ENCODE assay signal across 16 mouse cellular contexts in the genomic region with DNA sequence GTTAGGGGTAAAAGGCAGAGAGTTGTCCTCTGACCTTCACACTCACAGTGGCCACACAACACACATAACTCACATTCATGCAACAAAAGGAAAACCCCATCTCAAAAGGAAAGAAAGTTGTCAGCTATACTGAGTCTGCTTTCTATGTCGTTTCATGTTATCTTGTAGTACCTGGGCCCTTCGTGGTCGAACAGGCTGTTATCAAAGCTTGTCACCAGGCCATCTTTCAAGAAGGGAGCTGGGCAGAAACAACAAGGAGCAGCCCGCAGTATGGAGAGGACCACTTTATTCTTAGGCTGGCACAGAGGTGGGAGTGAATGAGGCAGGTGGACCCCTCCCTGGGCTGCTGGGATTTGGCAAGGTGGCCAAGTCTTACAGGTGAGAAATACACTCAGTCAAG. TPM values are rescaled to one million over a fixed set of nuclear protein-coding genes. Genes with fewer than 3 reads are reported as not detected.
DNase-seq lines count a peak whose midpoint lies in the region; ATAC-seq and TF ChIP-seq lines count a peak whose summit lies in the region.
"Had no signal": no experiment of that assay in that cellular context is flagged by ENCODE, and none has a peak within 500 bp of the region (broad histone marks: within the 10 kb centered on the region; RNA-seq: fewer than 3 reads in every experiment).

No protein-coding gene starts in this region.

- WGBS in liver, embryonic 14.5 days (ENCODE audit: insufficient replicate concordance): 16% methylated on average over 4 of the region's 4 CpGs

- no peak for TF ChIP-seq CTCF in liver, embryonic 14.5 days (IDR thresholded peaks at IDR 0.05; ENCODE audit: low read depth)

- peak overlapping the region; percentile 10 to 31; a peak in 2 of 4 replicates for H3K4me3 ChIP-seq in liver, embryonic 14.5 days (ENCODE audit: insufficient read depth in 1 of 2, low read depth in 2 of 2, low read length in 2 of 2)
- H3K4me3 ChIP-seq: forebrain, embryonic 15.5 days; hindbrain, embryonic 12.5 days; intestine, embryonic 15.5 days; limb, embryonic 12.5 days; lung, embryonic 15.5 days had no signal

- peak overlapping the region; percentile 75 for H3K9ac ChIP-seq in liver, embryonic 14.5 days (replicated peaks)
- H3K9ac ChIP-seq: forebrain, embryonic 15.5 days; hindbrain, embryonic 12.5 days; intestine, embryonic 15.5 days; limb, embryonic 12.5 days; lung, embryonic 15.5 days had no signal

- peak overlapping the region; percentile 71 for H3K4me2 ChIP-seq in liver, embryonic 14.5 days (ENCODE audit: low read depth)
- H3K4me2 ChIP-seq: forebrain, embryonic 15.5 days; hindbrain, embryonic 12.5 days; intestine, embryonic 15.5 days; limb, embryonic 12.5 days; lung, embryonic 15.5 days had no signal

- peak overlapping the region; percentile 96 for H3K27ac ChIP-seq in liver, embryonic 14.5 days
- H3K27ac ChIP-seq: forebrain, embryonic 15.5 days; hindbrain, embryonic 12.5 days; intestine, embryonic 15.5 days; limb, embryonic 12.5 days; lung, embryonic 15.5 days; macrophage had no signal

- peak; percentile 94 for TF ChIP-seq EP300 in liver, embryonic 14.5 days (IDR thresholded peaks at IDR 0.05; ENCODE audit: low read depth)

- DNase-seq in spleen, postnatal 10 days (ENCODE audit: low spot score in 2 of 2): peak; percentile 48 to 50
- DNase-seq in spleen, adult 12 weeks (ENCODE audit: low spot score): no peak
- DNase-seq in liver, embryonic 14.5 days (ENCODE audit: low read depth in 3 of 3, low spot score in 3 of 3): peak; percentile 76 to 82 (median 81)
- no peak for DNase-seq in gastrocnemius, postnatal 4 days (ENCODE audit: low spot score in 2 of 2)
- DNase-seq in left cerebral cortex, postnatal 4 days: no peak
- DNase-seq: adrenal gland, adult 2 months; retina, postnatal 1 day; right cerebral cortex, postnatal 4 days had no signal

- peak; percentile 74 for ATAC-seq in erythroblast, adult 5-6 weeks (replicated peaks; ENCODE audit: low FRiP score, poor library complexity, severe bottlenecking)
- peak; percentile 82 for ATAC-seq in liver, embryonic 14.5 days (ENCODE audit: insufficient read depth)
- ATAC-seq in monocyte, adult 5-6 weeks (replicated peaks; ENCODE audit: insufficient number of reproducible peaks, low FRiP score, low TSS enrichment, poor library complexity, severe bottlenecking): no peak
- ATAC-seq: forebrain, embryonic 15.5 days had no signal

- no peaks in the 10 kb centered on the region for H3K27me3 ChIP-seq in liver, embryonic 14.5 days (ENCODE audit: control insufficient read depth, insufficient read depth, low read length)
- H3K27me3 ChIP-seq: forebrain, embryonic 15.5 days; hindbrain, embryonic 12.5 days; intestine, embryonic 15.5 days; limb, embryonic 12.5 days; lung, embryonic 15.5 days had no signal

- no peaks in the 10 kb centered on the region for H3K9me3 ChIP-seq in liver, embryonic 14.5 days (ENCODE audit: control insufficient read depth, low read length)
- H3K9me3 ChIP-seq: forebrain, embryonic 15.5 days; hindbrain, embryonic 12.5 days; intestine, embryonic 15.5 days; limb, embryonic 12.5 days; lung, embryonic 15.5 days had no signal

- intact Hi-C loops in left cerebral cortex, postnatal 4 days (cut with DNase I): loop anchor here (5.0 kb wide), 1 partner anchor 108 kb away; a partner anchor contains a TSS

- peaks cover 27% of the 10 kb centered on the region for H3K36me3 ChIP-seq in liver, embryonic 14.5 days (replicated peaks; ENCODE audit: control insufficient read depth, insufficient read depth, low read depth)

- H3K4me1 ChIP-seq in liver, embryonic 14.5 days (replicated peaks; ENCODE audit: control insufficient read depth in 2 of 2, insufficient read depth in 2 of 2, low read length in 1 of 2): peaks cover 25 to 28% of the 10 kb centered on the region in 2 experiments
- H3K4me1 ChIP-seq: forebrain, embryonic 15.5 days; hindbrain, embryonic 12.5 days; intestine, embryonic 15.5 days; limb, embryonic 12.5 days; lung, embryonic 15.5 days had no signal

RNA-seq across cellular contexts. Expression of a gene that starts 7.1 kb away (rescaled TPM):
- 40.2 and 47.4 TPM in 2 replicates for total RNA-seq in erythroblast, adult 5-6 weeks (2015; ENCODE audit: low replicate concordance)
- 28.4 and 40.8 TPM in 2 replicates for total RNA-seq in erythroblast, adult 5-6 weeks (2017; ENCODE audit: low replicate concordance)
- polyA plus RNA-seq in liver, embryonic 14.5 days (2012; rRNA removed): 59.7 and 69.1 TPM in 2 replicates
- 58.7 and 74.3 TPM in 2 replicates for polyA plus RNA-seq in liver, embryonic 14.5 days (2014; fragmentation: Nextera tagmentation; extraction: Ambion mirVana)
- 100 to 1,000 TPM; 170 to 176 TPM for total RNA-seq in gastrocnemius, postnatal 4 days (2021)
- total RNA-seq in monocyte, adult 5-6 weeks (2017): 56.7 to 115 TPM (median 94.0 TPM) in 3 replicates
- 10 to 100 TPM; 61.6 to 67.1 TPM for total RNA-seq in left cerebral cortex, postnatal 4 days (2021)

RNA-seq across cellular contexts. Expression of a gene that starts 16.8 kb away (rescaled TPM):
- 13.4 and 25.6 TPM in 2 replicates for total RNA-seq in erythroblast, adult 5-6 weeks (2015; ENCODE audit: low replicate concordance)
- 11.0 and 18.2 TPM in 2 replicates for total RNA-seq in erythroblast, adult 5-6 weeks (2017; ENCODE audit: low replicate concordance)
- polyA plus RNA-seq in liver, embryonic 14.5 days (2012; rRNA removed): 13.0 and 15.8 TPM in 2 replicates
- 14.2 and 16.0 TPM in 2 replicates for polyA plus RNA-seq in liver, embryonic 14.5 days (2014; fragmentation: Nextera tagmentation; extraction: Ambion mirVana)
- total RNA-seq in gastrocnemius, postnatal 4 days (2021): 10 to 100 TPM; 24.0 to 25.4 TPM
- 57.4 to 129 TPM (median 87.2 TPM) in 3 replicates for total RNA-seq in monocyte, adult 5-6 weeks (2017)
- 10 to 100 TPM; 52.0 to 52.1 TPM for total RNA-seq in left cerebral cortex, postnatal 4 days (2021)

RNA-seq across cellular contexts. Expression of a gene that starts 17.0 kb away (rescaled TPM):
- 8.6 and 9.8 TPM in 2 replicates for total RNA-seq in erythroblast, adult 5-6 weeks (2015; ENCODE audit: low replicate concordance)
- total RNA-seq in erythroblast, adult 5-6 weeks (2017; ENCODE audit: low replicate concordance): 1.3 and 2.2 TPM in 2 replicates
- 9.9 and 11.3 TPM in 2 replicates for polyA plus RNA-seq in liver, embryonic 14.5 days (2012; rRNA removed)
- polyA plus RNA-seq in liver, embryonic 14.5 days (2014; fragmentation: Nextera tagmentation; extraction: Ambion mirVana): 4.0 and 6.0 TPM in 2 replicates
- total RNA-seq in gastrocnemius, postnatal 4 days (2021): 1 to 10 TPM; 8.3 to 8.4 TPM
- total RNA-seq in monocyte, adult 5-6 weeks (2017): 10.6 to 17.9 TPM (median 17.1 TPM) in 3 replicates
- total RNA-seq in left cerebral cortex, postnatal 4 days (2021): 10 to 100 TPM; 46.3 to 53.6 TPM

RNA-seq across cellular contexts. Expression of a gene that starts 28.1 kb away (rescaled TPM):
- total RNA-seq in erythroblast, adult 5-6 weeks (2015; ENCODE audit: low replicate concordance): 5.6 and 6.1 TPM in 2 replicates
- total RNA-seq in erythroblast, adult 5-6 weeks (2017; ENCODE audit: low replicate concordance): 5.6 and 11.4 TPM in 2 replicates
- polyA plus RNA-seq in liver, embryonic 14.5 days (2012; rRNA removed): 8.2 and 11.3 TPM in 2 replicates
- 8.6 and 12.0 TPM in 2 replicates for polyA plus RNA-seq in liver, embryonic 14.5 days (2014; fragmentation: Nextera tagmentation; extraction: Ambion mirVana)
- 10 to 100 TPM; 50.7 to 50.8 TPM for total RNA-seq in gastrocnemius, postnatal 4 days (2021)
- total RNA-seq in monocyte, adult 5-6 weeks (2017): 14.6 to 23.9 TPM (median 23.1 TPM) in 3 replicates
- total RNA-seq in left cerebral cortex, postnatal 4 days (2021): 10 to 100 TPM; 80.9 to 83.2 TPM

RNA-seq across cellular contexts. Expression of a gene that starts 57.1 kb away (rescaled TPM):
- total RNA-seq in erythroblast, adult 5-6 weeks (2015; ENCODE audit: low replicate concordance): 12.5 and 27.6 TPM in 2 replicates
- 25.9 and 30.5 TPM in 2 replicates for total RNA-seq in erythroblast, adult 5-6 weeks (2017; ENCODE audit: low replicate concordance)
- 24.5 and 26.2 TPM in 2 replicates for polyA plus RNA-seq in liver, embryonic 14.5 days (2012; rRNA removed)
- 20.1 and 22.4 TPM in 2 replicates for polyA plus RNA-seq in liver, embryonic 14.5 days (2014; fragmentation: Nextera tagmentation; extraction: Ambion mirVana)
- total RNA-seq in gastrocnemius, postnatal 4 days (2021): 10 to 100 TPM; 52.1 to 58.7 TPM
- 65.5 to 110 TPM (median 103 TPM) in 3 replicates for total RNA-seq in monocyte, adult 5-6 weeks (2017)
- 100 to 1,000 TPM; 142 to 145 TPM for total RNA-seq in left cerebral cortex, postnatal 4 days (2021)

Comparison
In these comparisons a context has a peak if more than half of its experiments do, and no peak if none do; other contexts are left out.
1. DNase-seq: peak in spleen, postnatal 10 days (2 of 2) and liver, embryonic 14.5 days (3 of 3); none in spleen, adult 12 weeks (single experiment), gastrocnemius, postnatal 4 days (0 of 2) and left cerebral cortex, postnatal 4 days (single experiment).